Mouse (Mus musculus) heart, embryonic 14.5 days (tissue): ENCODE measurements around the gene Isg20. TPM values are rescaled to one million over a fixed set of nuclear protein-coding genes. Genes with fewer than 3 reads are reported as not detected.

Experiments used
- ATAC-seq: fragments of 200-750 bp; cut with Nextera tagmentation; 2 replicates; pipeline ENCODE4 v1.8.0; 2017; ENCODE audit warnings: low read depth, moderate TSS enrichment; ENCODE audit not compliant: insufficient number of reproducible peaks, insufficient read depth, low FRiP score
- H3K27ac ChIP-seq, 2 experiments: fragments of 200-500 bp in 1 of 2; fragments of 300-500 bp in 1 of 2; sonication (generic) in 1 of 2; replicated peaks in 1 of 2; 2 replicates each; pipeline ENCODE4 v1.5.1; 2012 to 2014; ENCODE audit warnings: low read depth in 2 of 2, low read length in 2 of 2, control low read depth in 1 of 2, mild to moderate bottlenecking in 1 of 2, mixed read lengths in 1 of 2; ENCODE audit not compliant: control insufficient read depth in 1 of 2, insufficient read depth in 1 of 2
- H3K27me3 ChIP-seq: fragments of 300-500 bp; sonication (generic); 2 replicates; pipeline ENCODE4 v1.6.1; 2014; ENCODE audit warnings: mild to moderate bottlenecking, low read length, control low read depth; ENCODE audit not compliant: control insufficient read depth, insufficient read depth
- H3K36me3 ChIP-seq: fragments of 300-500 bp; sonication (generic); 2 replicates; pipeline ENCODE4 v1.6.1; 2014; ENCODE audit warnings: mild to moderate bottlenecking, control low read depth, low read length, mixed read lengths; ENCODE audit not compliant: control insufficient read depth, insufficient read depth
- H3K4me1 ChIP-seq, 2 experiments: fragments of 200-500 bp in 1 of 2; fragments of 300-500 bp in 1 of 2; sonication (generic) in 1 of 2; 2 replicates each; pipeline ENCODE4 v1.6.1; 2012 to 2014; ENCODE audit warnings: low read length in 2 of 2, control low read depth in 1 of 2, mixed read lengths in 1 of 2; ENCODE audit not compliant: control insufficient read depth in 2 of 2, insufficient read depth in 2 of 2
- H3K4me2 ChIP-seq: fragments of 300-500 bp; sonication (generic); 2 replicates; pipeline ENCODE4 v1.6.1; 2014; ENCODE audit warnings: mild to moderate bottlenecking, low read length
- H3K4me3 ChIP-seq, 2 experiments: fragments of 200-500 bp in 1 of 2; fragments of 300-500 bp in 1 of 2; sonication (generic) in 1 of 2; 2 replicates each; pipeline ENCODE4 v1.5.1; 2012 to 2014; ENCODE audit warnings: low read length in 2 of 2, mild to moderate bottlenecking in 2 of 2, control low read depth in 1 of 2, low read depth in 1 of 2, moderate library complexity in 1 of 2; ENCODE audit not compliant: control insufficient read depth in 1 of 2, insufficient read depth in 1 of 2
- H3K9ac ChIP-seq: fragments of 300-500 bp; sonication (generic); 2 replicates; pipeline ENCODE4 v1.6.1; 2014; ENCODE audit warnings: mild to moderate bottlenecking, low read length
- H3K9me3 ChIP-seq: fragments of 300-500 bp; sonication (generic); 2 replicates; pipeline ENCODE4 v1.6.1; 2016; ENCODE audit warnings: low read length, control low read depth; ENCODE audit not compliant: control insufficient read depth
- WGBS: fragments of 180-500 bp; shearing (Covaris S2); extraction: QIAGEN DNeasy Blood & Tissue Kit; methylation state at CpG from one replicate; pipeline ENCODE4 v1.1.7; 2014; 5-methylcytosine and 5-hydroxymethylcytosine counted together
- polyA plus RNA-seq: library from polyadenylated mRNA; unstranded; fragments of >200 nt; fragmentation: Nextera tagmentation; extraction: Ambion mirVana; gene quantifications from 2 replicates; pipeline ENCODE4 v1.2.1, GENCODE M21; 2014

Isg20 gene
- polyA plus RNA-seq, 1 experiment from 2014 or later, result 1.9 TPM

GRCm38 (mm10) chr7:78904175-78904574 lies 9.0 kb upstream of the Isg20 start:
- H3K9me3 ChIP-seq, result no peaks in the 10 kb centered on the region
- peaks cover 59% of the 10 kb centered on the region for H3K36me3 ChIP-seq
- WGBS, result 86% methylated on average over 2 of the region's 2 CpGs
- H3K4me3 ChIP-seq, result no peak overlapping the region
- no peaks in the 10 kb centered on the region for H3K27me3 ChIP-seq
- ATAC-seq, result no peak
- no peak overlapping the region for H3K9ac ChIP-seq
- no peaks in the 10 kb centered on the region for H3K4me1 ChIP-seq
- H3K4me2 ChIP-seq, result no peak overlapping the region
- H3K27ac ChIP-seq, result no peak overlapping the region

DNA sequence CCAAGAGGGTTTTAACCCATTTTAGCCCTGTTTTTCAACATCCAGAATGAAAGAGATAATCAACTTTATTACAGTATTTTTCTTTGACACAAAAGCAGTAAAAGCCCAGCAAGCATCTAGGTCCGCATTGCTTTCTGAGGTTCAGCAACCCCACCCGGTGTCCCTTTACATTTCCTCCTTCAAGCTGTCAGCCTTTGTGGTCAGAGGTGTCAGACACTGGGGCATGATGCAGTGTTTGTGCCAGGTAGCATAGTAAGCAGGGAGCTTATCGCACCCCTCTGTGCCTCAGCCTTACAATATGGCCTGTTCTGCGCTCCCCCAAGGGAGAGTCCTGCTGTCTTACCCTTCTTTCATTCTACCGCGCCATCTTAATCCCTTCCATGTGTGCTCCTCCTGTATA lies 4.2 kb upstream of the Isg20 start:
- Histone ChIP-seq H3K4me3 (no peak overlapping the region), H3K27ac (no peak overlapping the region), H3K4me1 (peaks cover 9 to 11% of the 10 kb centered on the region in 2 experiments), H3K4me2 (no peak overlapping the region), H3K9me3 (no peaks in the 10 kb centered on the region), H3K9ac (no peak overlapping the region), H3K27me3 (no peaks in the 10 kb centered on the region), H3K36me3 (peaks cover 41% of the 10 kb centered on the region)
- 87% methylated on average over 6 of the region's 6 CpGs for WGBS
- ATAC-seq, result no peak

- H3K36me3 ChIP-seq, result peaks cover 28% of the 10 kb centered on the region
- H3K4me1 ChIP-seq, result peaks cover 12 to 15% of the 10 kb centered on the region in 2 experiments
- no peak overlapping the region for H3K27ac ChIP-seq
- WGBS, result 44% methylated on average over 6 of the region's 6 CpGs
- no peaks in the 10 kb centered on the region for H3K27me3 ChIP-seq
- ATAC-seq, result no peak
- no peak overlapping the region for H3K4me2 ChIP-seq
- no peak overlapping the region for H3K9ac ChIP-seq
- H3K4me3 ChIP-seq, result no peak overlapping the region
- no peaks in the 10 kb centered on the region for H3K9me3 ChIP-seq
Measured at GRCm38 (mm10) chr7:78910336-78911098, 2.7 kb upstream of the Isg20 start.

- no peaks in the 10 kb centered on the region for H3K27me3 ChIP-seq
- no peak for ATAC-seq
- H3K4me3 ChIP-seq, result no peak overlapping the region
- no peak overlapping the region for H3K27ac ChIP-seq
- H3K9ac ChIP-seq, result no peak overlapping the region
- 89% methylated on average over 4 of the region's 4 CpGs for WGBS
- no peak overlapping the region for H3K4me2 ChIP-seq
- H3K4me1 ChIP-seq, result peaks cover 12 to 15% of the 10 kb centered on the region in 2 experiments
- H3K36me3 ChIP-seq, result peaks cover 21% of the 10 kb centered on the region
- no peaks in the 10 kb centered on the region for H3K9me3 ChIP-seq
Measured at GRCm38 (mm10) chr7:78911209-78911608, 2.0 kb upstream of the Isg20 start.

GRCm38 (mm10) chr7:78912253-78912973 lies 811 bp upstream of the Isg20 start:
- no peak for ATAC-seq
- Histone ChIP-seq H3K4me3 (peak overlapping the region; percentile 15 to 25), H3K4me2 (peak overlapping the region; percentile 66), H3K4me1 (peaks cover 12 to 15% of the 10 kb centered on the region in 2 experiments), H3K27ac (no peak overlapping the region), H3K9ac (peak overlapping the region; percentile 53; the same call in 1 of the 2 replicates), H3K9me3 (no peaks in the 10 kb centered on the region), H3K27me3 (no peaks in the 10 kb centered on the region), H3K36me3 (peaks cover 9% of the 10 kb centered on the region; the same call in 1 of the 2 replicates)
- 11% methylated on average over 20 of the region's 20 CpGs for WGBS

DNA sequence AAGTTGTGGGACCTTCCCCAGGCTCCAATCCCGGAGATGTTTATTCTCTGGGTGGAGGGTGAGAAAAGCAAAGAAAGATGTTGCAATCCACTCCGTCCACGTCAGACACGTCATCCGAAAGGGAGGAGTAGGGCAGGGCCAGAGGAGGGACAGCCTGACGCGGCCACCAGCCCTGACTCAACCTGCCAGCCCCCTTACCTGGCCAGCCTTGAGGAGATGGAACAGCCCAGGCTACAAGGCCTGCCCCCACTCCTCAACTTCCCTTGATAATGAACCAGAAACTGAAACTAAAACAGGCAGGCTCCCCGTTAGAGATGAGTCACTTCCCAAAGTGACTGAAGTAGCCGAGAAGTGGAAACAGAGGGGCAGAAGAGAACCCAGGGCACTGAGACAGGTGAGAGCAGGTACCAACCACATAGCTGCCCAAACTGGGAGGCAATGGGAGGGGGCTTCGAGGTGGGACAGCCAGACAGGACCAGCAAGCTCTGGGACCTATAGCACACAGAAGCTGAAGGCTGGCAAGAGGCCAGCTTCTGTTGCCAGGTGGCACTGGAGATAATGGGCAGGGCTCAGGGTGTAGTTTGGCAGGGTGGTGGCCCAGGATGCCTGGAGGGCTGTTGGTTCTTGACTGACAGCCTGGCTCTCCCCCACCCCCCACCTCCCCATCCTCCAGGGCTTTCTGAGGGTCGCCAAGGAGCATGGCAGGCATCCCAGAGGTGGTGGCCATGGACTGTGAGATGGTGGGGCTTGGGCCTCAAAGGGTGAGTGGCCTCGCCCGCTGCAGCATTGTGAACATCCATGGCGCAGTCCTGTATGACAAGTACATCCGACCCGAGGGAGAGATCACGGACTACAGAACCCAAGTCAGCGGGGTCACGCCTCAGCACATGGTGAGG lies 673 bp downstream of the Isg20 start:
- 63% methylated on average over 19 of the region's 19 CpGs for WGBS
- Histone ChIP-seq H3K9me3 (no peaks in the 10 kb centered on the region), H3K4me1 (peaks cover 12 to 15% of the 10 kb centered on the region in 2 experiments), H3K4me2 (peak overlapping the region; percentile 46), H3K36me3 (peaks cover 9% of the 10 kb centered on the region; the same call in 1 of the 2 replicates), H3K27ac (no peak overlapping the region), H3K27me3 (no peaks in the 10 kb centered on the region), H3K4me3 (no peak overlapping the region; a peak in 1 of 4 replicates), H3K9ac (no peak overlapping the region)
- ATAC-seq, result no peak; the same call in 1 of the 2 replicates

- Histone ChIP-seq H3K9me3 (no peaks in the 10 kb centered on the region), H3K4me2 (no peak overlapping the region), H3K4me1 (peaks cover 12 to 15% of the 10 kb centered on the region in 2 experiments), H3K9ac (no peak overlapping the region), H3K4me3 (no peak overlapping the region), H3K36me3 (peaks cover 3% of the 10 kb centered on the region; the same call in 1 of the 2 replicates), H3K27me3 (no peaks in the 10 kb centered on the region; the same call in 1 of the 2 replicates), H3K27ac (no peak overlapping the region)
- ATAC-seq, result no peak
- WGBS, result 73% methylated on average over 3 of the region's 3 CpGs
Measured at GRCm38 (mm10) chr7:78914545-78914845, 1.3 kb downstream of the Isg20 start.
